Mouse (Mus musculus): ENCODE measurements at regions not wholly inside any gene's neighbourhood (a gene's known extent, or its start where the extent isn't known, plus 50 kb on each side); places are given as distances from the start of the nearest gene placed in this dataset.
A peak's percentile ranks its signal among the peaks of the same experiment; 100 is the strongest.

GRCm38 (mm10) chr19:14243565-14243964 is 330.2 kb downstream of the Olfr1505 start:
- no peak for ATAC-seq (ENCODE audit: low read depth)
- WGBS: 64% methylated on average over 5 of the region's 5 CpGs
- Histone ChIP-seq H3K4me3 (ENCODE audit: low read length) (no peak overlapping the region), H3K4me1 (replicated peaks; ENCODE audit: control insufficient read depth, insufficient read depth, low read length) (peaks cover 3% of the 10 kb centered on the region; the same call in 1 of the 2 replicates), H3K27me3 (ENCODE audit: control insufficient read depth, insufficient read depth, low read depth, low read length) (no peaks in the 10 kb centered on the region; the same call in 1 of the 2 replicates), H3K4me2 (ENCODE audit: low read depth, low read length) (no peak overlapping the region), H3K9me3 (ENCODE audit: control insufficient read depth, low read length) (no peaks in the 10 kb centered on the region), H3K9ac (ENCODE audit: low read length) (no peak overlapping the region), H3K36me3 (ENCODE audit: control insufficient read depth, insufficient read depth, low read length) (no peaks in the 10 kb centered on the region), H3K27ac (ENCODE audit: low read length) (no peak overlapping the region)

GRCm38 (mm10) chr19:14246973-14247614 is 333.8 kb downstream of the Olfr1505 start:
- H3K27me3 ChIP-seq (ENCODE audit: control insufficient read depth, insufficient read depth, low read depth, low read length): no peaks in the 10 kb centered on the region; the same call in 1 of the 2 replicates
- no peaks in the 10 kb centered on the region for H3K4me1 ChIP-seq (replicated peaks; ENCODE audit: control insufficient read depth, insufficient read depth, low read length)
- no peak overlapping the region for H3K27ac ChIP-seq (ENCODE audit: low read length)
- 75% methylated on average over 6 of the region's 6 CpGs for WGBS
- no peak for ATAC-seq (ENCODE audit: low read depth)
- no peak overlapping the region for H3K4me2 ChIP-seq (ENCODE audit: low read depth, low read length)
- H3K9ac ChIP-seq (ENCODE audit: low read length): no peak overlapping the region
- H3K9me3 ChIP-seq (ENCODE audit: control insufficient read depth, low read length): no peaks in the 10 kb centered on the region
- no peaks in the 10 kb centered on the region for H3K36me3 ChIP-seq (ENCODE audit: control insufficient read depth, insufficient read depth, low read length)
- no peak overlapping the region for H3K4me3 ChIP-seq (ENCODE audit: low read length)

GRCm38 (mm10) chr19:14247979-14248378 is 334.6 kb downstream of the Olfr1505 start:
- H3K27ac ChIP-seq (ENCODE audit: low read length): no peak overlapping the region
- 48% methylated on average over 1 of the region's 1 CpGs for WGBS
- no peak overlapping the region for H3K9ac ChIP-seq (ENCODE audit: low read length)
- H3K4me2 ChIP-seq (ENCODE audit: low read depth, low read length): no peak overlapping the region
- no peak for ATAC-seq (ENCODE audit: low read depth)
- H3K36me3 ChIP-seq (ENCODE audit: control insufficient read depth, insufficient read depth, low read length): no peaks in the 10 kb centered on the region
- H3K9me3 ChIP-seq (ENCODE audit: control insufficient read depth, low read length): no peaks in the 10 kb centered on the region
- H3K4me3 ChIP-seq (ENCODE audit: low read length): no peak overlapping the region
- H3K4me1 ChIP-seq (replicated peaks; ENCODE audit: control insufficient read depth, insufficient read depth, low read length): no peaks in the 10 kb centered on the region
- no peaks in the 10 kb centered on the region; the same call in 1 of the 2 replicates for H3K27me3 ChIP-seq (ENCODE audit: control insufficient read depth, insufficient read depth, low read depth, low read length)

- Histone ChIP-seq H3K4me2 (ENCODE audit: low read depth, low read length) (no peak overlapping the region), H3K4me1 (replicated peaks; ENCODE audit: control insufficient read depth, insufficient read depth, low read length) (no peaks in the 10 kb centered on the region), H3K9me3 (ENCODE audit: control insufficient read depth, low read length) (no peaks in the 10 kb centered on the region), H3K9ac (ENCODE audit: low read length) (no peak overlapping the region), H3K36me3 (ENCODE audit: control insufficient read depth, insufficient read depth, low read length) (no peaks in the 10 kb centered on the region), H3K27ac (ENCODE audit: low read length) (no peak overlapping the region), H3K4me3 (ENCODE audit: low read length) (no peak overlapping the region), H3K27me3 (ENCODE audit: control insufficient read depth, insufficient read depth, low read depth, low read length) (no peaks in the 10 kb centered on the region)
- WGBS: 60% methylated on average over 5 of the region's 5 CpGs
- ATAC-seq (ENCODE audit: low read depth): no peak
Measured at GRCm38 (mm10) chr19:14258621-14259051, 339.2 kb downstream of the Tle4 start.

GRCm38 (mm10) chr19:14259223-14259622 is 338.6 kb downstream of the Tle4 start:
- Histone ChIP-seq H3K9ac (ENCODE audit: low read length) (no peak overlapping the region), H3K4me1 (replicated peaks; ENCODE audit: control insufficient read depth, insufficient read depth, low read length) (no peaks in the 10 kb centered on the region), H3K36me3 (ENCODE audit: control insufficient read depth, insufficient read depth, low read length) (no peaks in the 10 kb centered on the region), H3K9me3 (ENCODE audit: control insufficient read depth, low read length) (no peaks in the 10 kb centered on the region), H3K4me3 (ENCODE audit: low read length) (no peak overlapping the region), H3K4me2 (ENCODE audit: low read depth, low read length) (no peak overlapping the region), H3K27ac (ENCODE audit: low read length) (no peak overlapping the region), H3K27me3 (ENCODE audit: control insufficient read depth, insufficient read depth, low read depth, low read length) (no peaks in the 10 kb centered on the region)
- WGBS: 53% methylated on average over 2 of the region's 2 CpGs
- no peak for ATAC-seq (ENCODE audit: low read depth)

GRCm38 (mm10) chr19:14289331-14289737 is 308.5 kb downstream of the Tle4 start:
- no peak overlapping the region for H3K27ac ChIP-seq (ENCODE audit: low read length)
- WGBS: 27% methylated on average over 1 of the region's 1 CpGs
- no peak overlapping the region for H3K4me3 ChIP-seq (ENCODE audit: low read length)
- H3K4me1 ChIP-seq (replicated peaks; ENCODE audit: control insufficient read depth, insufficient read depth, low read length): peaks cover 3% of the 10 kb centered on the region; the same call in 1 of the 2 replicates
- ATAC-seq (ENCODE audit: low read depth): peak; percentile 65
- no peak overlapping the region for H3K9ac ChIP-seq (ENCODE audit: low read length)
- H3K36me3 ChIP-seq (ENCODE audit: control insufficient read depth, insufficient read depth, low read length): no peaks in the 10 kb centered on the region
- no peak overlapping the region for H3K4me2 ChIP-seq (ENCODE audit: low read depth, low read length)
- no peaks in the 10 kb centered on the region for H3K9me3 ChIP-seq (ENCODE audit: control insufficient read depth, low read length)
- H3K27me3 ChIP-seq (ENCODE audit: control insufficient read depth, insufficient read depth, low read depth, low read length): no peaks in the 10 kb centered on the region

- Histone ChIP-seq H3K9me3 (ENCODE audit: control insufficient read depth, low read length) (no peaks in the 10 kb centered on the region), H3K4me3 (ENCODE audit: low read length) (no peak overlapping the region), H3K4me1 (replicated peaks; ENCODE audit: control insufficient read depth, insufficient read depth, low read length) (peaks cover 3% of the 10 kb centered on the region; the same call in 1 of the 2 replicates), H3K27ac (ENCODE audit: low read length) (no peak overlapping the region), H3K4me2 (ENCODE audit: low read depth, low read length) (no peak overlapping the region), H3K27me3 (ENCODE audit: control insufficient read depth, insufficient read depth, low read depth, low read length) (no peaks in the 10 kb centered on the region), H3K36me3 (ENCODE audit: control insufficient read depth, insufficient read depth, low read length) (no peaks in the 10 kb centered on the region), H3K9ac (ENCODE audit: low read length) (no peak overlapping the region)
- no peak for ATAC-seq (ENCODE audit: low read depth)
- WGBS: 75% methylated on average over 6 of the region's 6 CpGs
Measured at GRCm38 (mm10) chr19:14290911-14291310, 306.9 kb downstream of the Tle4 start.

- Histone ChIP-seq H3K4me1 (replicated peaks; ENCODE audit: control insufficient read depth, insufficient read depth, low read length) (peaks cover 3% of the 10 kb centered on the region; the same call in 1 of the 2 replicates), H3K36me3 (ENCODE audit: control insufficient read depth, insufficient read depth, low read length) (no peaks in the 10 kb centered on the region), H3K27me3 (ENCODE audit: control insufficient read depth, insufficient read depth, low read depth, low read length) (no peaks in the 10 kb centered on the region), H3K4me2 (ENCODE audit: low read depth, low read length) (no peak overlapping the region), H3K9me3 (ENCODE audit: control insufficient read depth, low read length) (no peaks in the 10 kb centered on the region), H3K27ac (ENCODE audit: low read length) (no peak overlapping the region), H3K9ac (ENCODE audit: low read length) (no peak overlapping the region), H3K4me3 (ENCODE audit: low read length) (no peak overlapping the region)
- no peak for ATAC-seq (ENCODE audit: low read depth)
- WGBS: 58% methylated on average over 3 of the region's 3 CpGs
Measured at GRCm38 (mm10) chr19:14293172-14293571, 304.7 kb downstream of the Tle4 start.

GRCm38 (mm10) chr19:14301176-14301943 is 296.5 kb downstream of the Tle4 start:
- Histone ChIP-seq H3K4me3 (ENCODE audit: low read length) (no peak overlapping the region), H3K9me3 (ENCODE audit: control insufficient read depth, low read length) (no peaks in the 10 kb centered on the region), H3K36me3 (ENCODE audit: control insufficient read depth, insufficient read depth, low read length) (no peaks in the 10 kb centered on the region), H3K4me1 (replicated peaks; ENCODE audit: control insufficient read depth, insufficient read depth, low read length) (no peaks in the 10 kb centered on the region), H3K4me2 (ENCODE audit: low read depth, low read length) (no peak overlapping the region), H3K27ac (ENCODE audit: low read length) (no peak overlapping the region), H3K27me3 (ENCODE audit: control insufficient read depth, insufficient read depth, low read depth, low read length) (no peaks in the 10 kb centered on the region), H3K9ac (ENCODE audit: low read length) (no peak overlapping the region)
- 84% methylated on average over 6 of the region's 6 CpGs for WGBS
- no peak for ATAC-seq (ENCODE audit: low read depth)
